Mouse (Mus musculus): ENCODE results near the gene Pde7b. TPM values are rescaled to one million over a fixed set of nuclear protein-coding genes. Genes with fewer than 3 reads are reported as not detected.

The Pde7b gene
- total and polyA plus RNA-seq, 2 experiments from 2014 or later = 3.3 to 6.0 TPM

- Histone ChIP-seq H3K4me1 (ENCODE audit: insufficient read depth, low read length) (no peaks in the 10 kb centered on the region), H3K27ac (ENCODE audit: low read depth, low read length) (no peak overlapping the region), H3K27me3 (ENCODE audit: insufficient read depth, low read length) (no peaks in the 10 kb centered on the region), H3K4me3 (ENCODE audit: low read depth, low read length) (no peak overlapping the region), H3K9me3 (ENCODE audit: low read length) (no peaks in the 10 kb centered on the region), H3K4me2 (ENCODE audit: low read depth, low read length, poor library complexity, severe bottlenecking) (no peak overlapping the region), H3K9ac (replicated peaks; ENCODE audit: low read length, poor library complexity, severe bottlenecking) (no peak overlapping the region), H3K36me3 (ENCODE audit: insufficient read depth, low read length) (no peaks in the 10 kb centered on the region)
- 82% methylated on average over 11 of the region's 11 CpGs for WGBS
- DNase-seq (ENCODE audit: low spot score) (no peak), ATAC-seq (ENCODE audit: low FRiP score) (no peak)
- TF ChIP-seq CTCF (IDR thresholded peaks at IDR 0.05) = no peak
These were observed 306.5 kb downstream of the Pde7b start for GRCm38 (mm10) chr10:20418202-20418855.

GRCm38 (mm10) chr10:20409181-20409580 is 315.7 kb downstream of the Pde7b start:
- no peak overlapping the region for H3K4me2 ChIP-seq (ENCODE audit: low read depth, low read length, poor library complexity, severe bottlenecking)
- WGBS = 94% methylated on average over 10 of the region's 10 CpGs
- no peak overlapping the region for H3K9ac ChIP-seq (replicated peaks; ENCODE audit: low read length, poor library complexity, severe bottlenecking)
- ATAC-seq (ENCODE audit: low FRiP score) (no peak), DNase-seq (ENCODE audit: low spot score) (no peak)
- H3K4me3 ChIP-seq (ENCODE audit: low read depth, low read length) = no peak overlapping the region
- no peaks in the 10 kb centered on the region for H3K27me3 ChIP-seq (ENCODE audit: insufficient read depth, low read length)
- no peaks in the 10 kb centered on the region; the same call in none of the 2 replicates for H3K36me3 ChIP-seq (ENCODE audit: insufficient read depth, low read length)
- no peak overlapping the region for H3K27ac ChIP-seq (ENCODE audit: low read depth, low read length)
- TF ChIP-seq CTCF (IDR thresholded peaks at IDR 0.05) = no peak
- no peaks in the 10 kb centered on the region for H3K4me1 ChIP-seq (ENCODE audit: insufficient read depth, low read length)
- no peaks in the 10 kb centered on the region for H3K9me3 ChIP-seq (ENCODE audit: low read length)

GRCm38 (mm10) chr10:20408336-20408735 is 316.5 kb downstream of the Pde7b start:
- Histone ChIP-seq H3K4me2 (ENCODE audit: low read depth, low read length, poor library complexity, severe bottlenecking) (no peak overlapping the region), H3K4me3 (ENCODE audit: low read depth, low read length) (no peak overlapping the region), H3K27ac (ENCODE audit: low read depth, low read length) (no peak overlapping the region), H3K36me3 (ENCODE audit: insufficient read depth, low read length) (no peaks in the 10 kb centered on the region; the same call in none of the 2 replicates), H3K9ac (replicated peaks; ENCODE audit: low read length, poor library complexity, severe bottlenecking) (no peak overlapping the region), H3K4me1 (ENCODE audit: insufficient read depth, low read length) (no peaks in the 10 kb centered on the region), H3K9me3 (ENCODE audit: low read length) (no peaks in the 10 kb centered on the region), H3K27me3 (ENCODE audit: insufficient read depth, low read length) (no peaks in the 10 kb centered on the region)
- ATAC-seq (ENCODE audit: low FRiP score) (no peak), DNase-seq (ENCODE audit: low spot score) (no peak)
- WGBS = 89% methylated on average over 3 of the region's 3 CpGs
- no peak for TF ChIP-seq CTCF (IDR thresholded peaks at IDR 0.05)

GRCm38 (mm10) chr10:20405471-20405870 is 319.4 kb downstream of the Pde7b start:
- 91% methylated on average over 2 of the region's 2 CpGs for WGBS
- TF ChIP-seq CTCF (IDR thresholded peaks at IDR 0.05) = peak; percentile 96
- H3K4me1 ChIP-seq (ENCODE audit: insufficient read depth, low read length) = no peaks in the 10 kb centered on the region
- H3K36me3 ChIP-seq (ENCODE audit: insufficient read depth, low read length) = no peaks in the 10 kb centered on the region; the same call in 1 of the 2 replicates
- H3K9me3 ChIP-seq (ENCODE audit: low read length) = no peaks in the 10 kb centered on the region
- no peak overlapping the region for H3K27ac ChIP-seq (ENCODE audit: low read depth, low read length)
- no peak overlapping the region for H3K9ac ChIP-seq (replicated peaks; ENCODE audit: low read length, poor library complexity, severe bottlenecking)
- ATAC-seq (ENCODE audit: low FRiP score) = peak; percentile 84
- peak; percentile 79 for DNase-seq (ENCODE audit: low spot score)
- H3K4me2 ChIP-seq (ENCODE audit: low read depth, low read length, poor library complexity, severe bottlenecking) = no peak overlapping the region
- H3K27me3 ChIP-seq (ENCODE audit: insufficient read depth, low read length) = no peaks in the 10 kb centered on the region
- H3K4me3 ChIP-seq (ENCODE audit: low read depth, low read length) = no peak overlapping the region

GRCm38 (mm10) chr10:20402941-20403340 is 321.9 kb downstream of the Pde7b start:
- ATAC-seq (ENCODE audit: low FRiP score) (no peak), DNase-seq (ENCODE audit: low spot score) (no peak)
- WGBS = 88% methylated on average over 5 of the region's 5 CpGs
- H3K4me3 ChIP-seq (ENCODE audit: low read depth, low read length) = no peak overlapping the region
- H3K4me1 ChIP-seq (ENCODE audit: insufficient read depth, low read length) = no peaks in the 10 kb centered on the region
- H3K27me3 ChIP-seq (ENCODE audit: insufficient read depth, low read length) = no peaks in the 10 kb centered on the region
- H3K9ac ChIP-seq (replicated peaks; ENCODE audit: low read length, poor library complexity, severe bottlenecking) = no peak overlapping the region
- no peaks in the 10 kb centered on the region; the same call in 1 of the 2 replicates for H3K36me3 ChIP-seq (ENCODE audit: insufficient read depth, low read length)
- no peak overlapping the region for H3K4me2 ChIP-seq (ENCODE audit: low read depth, low read length, poor library complexity, severe bottlenecking)
- H3K27ac ChIP-seq (ENCODE audit: low read depth, low read length) = no peak overlapping the region
- TF ChIP-seq CTCF (IDR thresholded peaks at IDR 0.05) = no peak
- no peaks in the 10 kb centered on the region for H3K9me3 ChIP-seq (ENCODE audit: low read length)

- no peak; the same call in 1 of the 2 replicates for ATAC-seq (ENCODE audit: low FRiP score)
- H3K27ac ChIP-seq (ENCODE audit: low read depth, low read length) = no peak overlapping the region
- no peaks in the 10 kb centered on the region for H3K9me3 ChIP-seq (ENCODE audit: low read length)
- WGBS = 70% methylated on average over 15 of the region's 15 CpGs
- H3K4me3 ChIP-seq (ENCODE audit: low read depth, low read length) = no peak overlapping the region
- no peak overlapping the region for H3K4me2 ChIP-seq (ENCODE audit: low read depth, low read length, poor library complexity, severe bottlenecking)
- TF ChIP-seq CTCF (IDR thresholded peaks at IDR 0.05) = no peak
- no peaks in the 10 kb centered on the region for H3K36me3 ChIP-seq (ENCODE audit: insufficient read depth, low read length)
- H3K27me3 ChIP-seq (ENCODE audit: insufficient read depth, low read length) = no peaks in the 10 kb centered on the region
- DNase-seq (ENCODE audit: low spot score) = no peak
- H3K9ac ChIP-seq (replicated peaks; ENCODE audit: low read length, poor library complexity, severe bottlenecking) = no peak overlapping the region
- no peaks in the 10 kb centered on the region for H3K4me1 ChIP-seq (ENCODE audit: insufficient read depth, low read length)
These were observed 324.5 kb downstream of the Pde7b start for GRCm38 (mm10) chr10:20400406-20400805.

Measured in midbrain, postnatal 0 days (tissue).